Mouse (Mus musculus): Measurements from ENCODE around the gene Oxct2b.
"Not testable (repeated sequence)": the region's sequence is repeated elsewhere in the genome, so short reads cannot be mapped to it uniquely, and the experiment has no call there.

GRCm38 (mm10) chr4:123105929-123106328 lies 10.1 kb upstream of the Oxct2b start:
- TF ChIP-seq CTCF (IDR thresholded peaks at IDR 0.05; ENCODE audit: borderline replicate concordance, extremely low read depth, insufficient read depth, insufficient read length); POLR2A (IDR thresholded peaks at IDR 0.05; ENCODE audit: borderline replicate concordance, extremely low read depth, insufficient read depth, insufficient read length, poor library complexity, severe bottlenecking): not testable (repeated sequence)

All from brain, embryonic 14.5 days (tissue).